Mouse (Mus musculus): ENCODE measurements around the gene Actn3. TPM values are rescaled to one million over a fixed set of nuclear protein-coding genes. Genes with fewer than 3 reads are reported as not detected.
"Not testable (repeated sequence)": the region's sequence is repeated elsewhere in the genome, so short reads cannot be mapped to it uniquely, and the experiment has no call there.

Gene Actn3
- total RNA-seq, 2 experiments from 2014 or later = 4.0 TPM; not detected in 1

GRCm38 (mm10) chr19:4874613-4875012, 3.1 kb downstream of the Actn3 start:
- not testable (repeated sequence) for ATAC-seq (replicated peaks; ENCODE audit: low FRiP score, low TSS enrichment, poor library complexity, severe bottlenecking)

GRCm38 (mm10) chr19:4865147-4865546, 12.6 kb downstream of the Actn3 start:
- ATAC-seq (replicated peaks; ENCODE audit: low FRiP score, low TSS enrichment, poor library complexity, severe bottlenecking) = no peak

DNA sequence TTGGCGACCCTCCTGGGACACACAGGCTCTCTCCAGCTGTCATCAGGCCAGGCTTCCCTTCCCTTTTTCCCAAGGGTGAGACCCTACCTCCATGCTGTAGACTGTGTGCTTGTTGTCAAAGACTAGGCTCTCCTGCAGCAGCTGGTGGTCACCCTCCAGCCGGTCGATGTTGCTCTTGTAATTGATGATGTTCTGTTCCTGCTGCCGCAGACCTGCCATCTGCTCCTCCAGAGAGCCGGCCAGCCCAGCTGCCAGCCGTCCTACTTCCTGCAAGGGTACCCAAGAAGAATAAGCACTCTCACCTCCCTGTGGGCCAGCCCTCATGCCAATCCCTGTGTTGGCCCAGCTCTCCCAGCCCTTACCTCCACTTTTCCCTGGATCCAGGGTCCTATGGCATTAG, 14.7 kb downstream of the Actn3 start:
- ATAC-seq (replicated peaks; ENCODE audit: low FRiP score, low TSS enrichment, poor library complexity, severe bottlenecking) = no peak

DNA sequence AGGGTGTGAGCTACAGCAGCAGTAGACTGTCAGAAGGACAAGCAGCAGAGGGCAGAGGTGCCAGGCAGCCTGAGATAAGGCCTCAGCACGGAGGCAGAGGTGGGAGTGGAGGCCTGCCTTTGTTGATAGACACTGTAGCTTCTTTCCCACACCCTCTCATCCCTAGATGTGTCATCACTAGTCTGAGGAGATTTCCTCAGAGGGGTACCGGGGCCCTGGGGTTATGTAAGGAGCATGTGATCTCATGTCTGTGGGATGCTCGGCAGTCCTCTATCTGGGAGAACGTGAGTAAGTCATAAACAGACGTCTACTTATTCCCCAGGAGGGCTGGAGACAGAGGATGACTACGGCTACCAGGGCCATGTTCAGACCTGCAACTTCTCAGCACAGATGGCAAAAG, 18.6 kb downstream of the Actn3 start:
- ATAC-seq (replicated peaks; ENCODE audit: low FRiP score, low TSS enrichment, poor library complexity, severe bottlenecking) = peak; percentile 92

DNA sequence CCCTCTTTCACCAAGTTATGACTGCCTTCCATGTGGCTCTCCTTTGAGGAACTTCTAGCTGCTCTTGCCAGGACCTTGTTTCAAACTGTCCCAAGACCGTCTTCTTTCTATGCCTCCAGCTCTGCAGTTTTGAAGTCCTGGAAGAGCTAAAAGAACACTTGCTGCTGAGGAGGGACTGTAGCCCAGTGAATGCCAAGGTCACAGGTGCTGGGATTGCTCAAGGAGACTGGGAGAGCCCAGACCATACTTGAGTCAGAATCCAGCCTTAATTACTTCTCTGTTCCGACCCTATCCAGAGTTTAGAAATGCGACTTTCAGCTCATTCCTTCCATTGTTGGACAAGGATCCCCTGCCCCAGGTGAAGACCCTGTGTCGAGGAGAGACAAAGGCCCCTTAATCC, 21.8 kb downstream of the Actn3 start:
- no peak for ATAC-seq (replicated peaks; ENCODE audit: low FRiP score, low TSS enrichment, poor library complexity, severe bottlenecking)

GRCm38 (mm10) chr19:4855470-4855820, 22.3 kb downstream of the Actn3 start:
- no peak for ATAC-seq (replicated peaks; ENCODE audit: low FRiP score, low TSS enrichment, poor library complexity, severe bottlenecking)

DNA sequence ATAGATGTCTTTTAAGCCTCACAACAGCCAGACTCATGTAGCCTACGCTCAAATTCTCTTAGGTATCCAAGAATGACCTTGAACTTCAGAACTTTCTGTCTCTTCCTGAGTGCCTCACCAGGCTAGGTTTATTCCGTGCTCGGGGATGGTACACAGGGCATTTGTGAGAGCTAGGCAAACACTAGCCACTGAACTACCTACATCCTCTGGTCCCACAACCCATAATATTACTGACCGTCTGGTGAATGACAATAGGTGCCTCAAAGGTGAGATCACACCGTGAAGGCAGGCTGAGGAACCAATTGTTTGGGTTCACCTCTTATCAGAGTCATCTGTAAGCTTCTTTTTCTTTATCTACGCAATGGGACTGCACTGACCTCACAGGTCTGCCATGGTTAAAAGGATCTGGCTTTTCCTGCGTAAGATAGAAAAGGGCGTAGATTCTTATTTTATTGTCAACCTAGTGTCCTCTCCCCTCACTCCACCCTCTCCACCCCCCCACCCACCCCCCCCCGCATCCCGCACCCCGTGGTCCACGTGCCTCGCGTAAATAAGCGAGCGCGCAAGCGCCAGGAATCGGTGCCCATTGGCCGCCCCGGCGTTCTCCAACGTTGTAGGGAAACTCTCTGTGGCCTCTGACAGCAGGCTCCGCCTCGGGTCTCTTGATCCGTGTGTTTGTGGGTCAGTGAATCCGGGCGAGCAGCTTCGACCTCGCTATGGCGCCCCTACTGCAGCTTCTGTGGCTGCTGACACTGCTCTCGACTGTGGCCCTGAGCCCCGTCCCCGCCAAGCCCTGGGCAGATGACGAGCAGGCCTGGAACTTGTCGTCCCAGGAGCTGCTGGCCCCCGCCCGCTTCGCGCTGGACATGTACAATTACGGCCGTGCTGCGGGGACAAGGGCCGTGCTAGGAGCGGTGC, 22.9 kb downstream of the Actn3 start, which contains the start of gene Ctsf:
Gene Ctsf (plus strand): TSS at position 579 of the 918 bp plus-strand sequence.
- ATAC-seq (replicated peaks; ENCODE audit: low FRiP score, low TSS enrichment, poor library complexity, severe bottlenecking) = peak; percentile 58; the same call in 1 of the 2 replicates

DNA sequence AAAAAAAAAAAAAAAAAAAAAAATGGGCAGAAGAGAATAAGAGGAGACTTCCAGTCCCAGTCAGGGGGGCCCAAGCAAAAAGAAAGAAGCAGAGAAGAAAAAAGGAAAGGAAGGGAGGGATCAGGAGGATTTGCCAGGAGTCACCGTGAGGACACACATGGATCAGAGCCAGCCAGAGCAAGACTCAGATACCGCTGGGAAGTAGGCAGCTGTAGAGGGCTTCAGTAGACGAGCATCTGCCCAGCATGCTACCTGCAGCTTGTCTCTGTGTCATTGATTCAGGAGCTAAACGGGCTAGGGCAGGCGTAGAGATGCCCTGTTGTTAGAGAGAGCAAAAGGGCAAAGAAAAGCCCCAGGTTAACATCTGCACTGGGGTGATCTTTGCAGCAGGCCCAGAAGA, 27.4 kb downstream of the Actn3 start:
- no peak for ATAC-seq (replicated peaks; ENCODE audit: low FRiP score, low TSS enrichment, poor library complexity, severe bottlenecking)

GRCm38 (mm10) chr19:4849800-4850199, 27.9 kb downstream of the Actn3 start:
- ATAC-seq (replicated peaks; ENCODE audit: low FRiP score, low TSS enrichment, poor library complexity, severe bottlenecking) = no peak

DNA sequence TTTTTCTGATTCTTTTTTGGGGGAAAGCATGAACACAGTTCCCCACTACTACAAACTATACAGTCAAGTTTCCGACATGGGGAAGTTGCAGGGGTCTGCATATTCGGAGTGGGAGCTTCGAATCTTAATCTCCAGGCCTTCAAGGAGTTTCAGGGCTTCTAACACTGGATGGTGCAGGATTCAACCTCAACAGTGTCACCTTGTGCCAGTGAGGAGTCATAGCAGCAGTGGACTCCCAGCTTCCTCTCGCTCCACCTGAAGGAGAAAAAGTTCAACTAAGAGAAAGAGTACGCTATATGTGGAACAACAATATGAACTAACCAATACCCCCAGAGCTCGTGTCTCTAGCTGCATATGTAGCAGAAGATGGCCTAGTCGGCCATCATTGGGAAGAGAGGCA, 30.2 kb downstream of the Actn3 start:
- ATAC-seq (replicated peaks; ENCODE audit: low FRiP score, low TSS enrichment, poor library complexity, severe bottlenecking) = peak; percentile 83

DNA sequence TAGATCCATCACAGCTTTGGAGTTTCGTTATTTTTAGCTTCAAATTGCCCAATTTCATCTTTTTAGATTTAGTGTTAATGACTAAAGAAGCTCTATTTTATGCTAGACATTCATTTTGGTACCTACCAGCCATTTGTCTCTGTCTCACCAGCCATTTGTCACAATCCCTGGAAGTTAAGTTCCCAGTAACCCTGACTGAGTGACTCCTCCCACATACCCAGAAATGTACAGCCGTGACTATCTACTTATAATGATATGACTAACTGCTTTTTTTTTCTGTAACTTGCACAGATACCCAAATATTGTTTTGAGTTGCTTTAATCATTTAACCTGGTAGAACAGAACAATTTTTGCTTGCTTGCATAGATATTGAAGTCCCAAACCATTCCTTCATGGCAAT, 31.9 kb downstream of the Actn3 start:
- no peak for ATAC-seq (replicated peaks; ENCODE audit: low FRiP score, low TSS enrichment, poor library complexity, severe bottlenecking)

DNA sequence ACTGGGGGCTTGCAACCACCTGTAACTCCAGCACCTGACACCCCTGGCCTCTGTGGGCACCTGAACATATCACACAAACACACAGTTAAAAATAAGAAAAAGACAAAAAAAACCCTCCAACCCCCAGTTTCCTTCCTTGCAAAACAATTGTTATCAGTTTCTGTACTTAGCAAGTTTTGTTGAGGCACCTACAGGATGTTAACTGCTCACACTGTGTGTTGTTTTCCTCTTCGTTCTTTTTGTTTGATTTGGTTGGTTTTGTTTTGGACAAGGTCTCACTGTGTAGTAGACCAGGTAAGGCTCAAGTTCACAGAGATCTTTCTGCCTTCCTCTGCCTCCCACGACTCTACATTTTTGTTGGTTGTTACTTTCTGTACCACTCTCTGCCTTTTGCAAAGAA, 35.1 kb downstream of the Actn3 start:
- no peak for ATAC-seq (replicated peaks; ENCODE audit: low FRiP score, low TSS enrichment, poor library complexity, severe bottlenecking)

DNA sequence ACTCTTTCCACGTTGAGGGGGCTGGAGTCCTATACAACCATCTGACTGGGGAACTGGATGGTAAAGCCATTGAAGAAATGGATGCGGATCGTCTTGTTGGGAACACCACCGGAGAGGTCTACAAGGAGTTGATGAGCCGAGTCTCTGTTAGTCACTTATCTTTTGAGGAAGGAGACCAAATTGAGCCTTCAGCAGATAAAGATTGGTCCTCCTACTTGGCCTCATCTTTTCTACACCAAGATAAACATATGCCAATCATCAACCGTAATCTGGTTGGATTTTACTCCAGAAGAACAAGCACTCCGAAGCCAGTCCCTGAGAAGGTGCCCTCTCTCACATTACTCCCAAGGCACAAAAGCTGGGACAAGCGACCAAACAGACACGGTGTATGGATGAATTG, 36.9 kb downstream of the Actn3 start:
- no peak for ATAC-seq (replicated peaks; ENCODE audit: low FRiP score, low TSS enrichment, poor library complexity, severe bottlenecking)

DNA sequence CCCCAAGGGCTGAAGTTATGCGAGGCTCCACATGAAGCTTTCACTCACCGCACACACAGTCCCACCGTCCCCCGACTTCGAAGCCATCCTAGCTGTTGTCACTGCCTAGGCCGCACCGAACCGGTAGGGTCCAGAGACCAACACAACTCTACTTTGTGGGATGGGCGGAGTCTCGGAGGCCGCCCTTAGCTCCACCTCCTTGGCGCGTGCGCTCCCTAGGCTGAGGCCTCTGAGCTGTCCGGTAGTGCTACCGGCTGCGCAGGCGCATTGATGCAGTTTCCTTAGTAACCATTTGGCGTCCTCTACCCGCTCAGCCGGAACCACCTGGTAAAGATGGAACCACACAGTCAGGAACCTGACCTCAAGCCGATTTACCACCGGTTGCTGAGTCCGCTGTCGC, 38.6 kb downstream of the Actn3 start, which contains the start of the genes Ccs and Ccdc87:
Gene Ccs (minus strand): TSS at position 184 of the 400 bp plus-strand sequence.
Gene Ccdc87 (plus strand): TSS at position 218 of the 400 bp plus-strand sequence.
- ATAC-seq (replicated peaks; ENCODE audit: low FRiP score, low TSS enrichment, poor library complexity, severe bottlenecking) = peak; percentile 97

DNA sequence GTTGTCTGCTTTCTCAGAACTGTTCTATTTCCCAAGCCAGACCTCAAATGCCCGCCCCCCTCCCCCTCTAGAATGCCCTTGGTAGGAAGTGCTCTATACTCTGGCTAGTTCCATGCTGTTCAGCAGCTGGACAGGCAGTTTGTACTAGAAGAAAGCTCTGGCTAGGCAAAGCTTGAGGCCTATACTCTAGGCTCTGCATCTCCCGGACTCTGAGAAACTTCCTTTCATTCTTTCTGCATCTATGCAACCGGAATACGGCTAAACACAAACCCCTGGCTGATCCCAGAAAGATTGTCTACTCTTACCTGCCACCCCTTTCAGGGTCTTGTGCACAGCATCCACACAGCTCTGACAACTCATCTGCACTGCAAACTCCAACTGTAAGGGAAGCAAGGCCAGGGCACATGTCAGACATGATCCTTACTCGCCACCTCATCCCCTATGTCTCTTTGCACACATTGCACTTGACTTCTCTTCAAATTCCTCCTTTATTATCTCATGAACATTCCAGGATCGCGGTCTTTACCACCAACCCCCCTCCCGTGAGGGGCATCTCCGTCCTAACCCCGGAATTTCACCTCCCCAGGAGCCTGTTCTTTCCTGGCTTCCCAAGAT, 39.1 kb downstream of the Actn3 start:
- ATAC-seq (replicated peaks; ENCODE audit: low FRiP score, low TSS enrichment, poor library complexity, severe bottlenecking) = no peak

- ATAC-seq (replicated peaks; ENCODE audit: low FRiP score, low TSS enrichment, poor library complexity, severe bottlenecking) = no peak
These were observed 40.7 kb downstream of the Actn3 start for GRCm38 (mm10) chr19:4837049-4837448.

DNA sequence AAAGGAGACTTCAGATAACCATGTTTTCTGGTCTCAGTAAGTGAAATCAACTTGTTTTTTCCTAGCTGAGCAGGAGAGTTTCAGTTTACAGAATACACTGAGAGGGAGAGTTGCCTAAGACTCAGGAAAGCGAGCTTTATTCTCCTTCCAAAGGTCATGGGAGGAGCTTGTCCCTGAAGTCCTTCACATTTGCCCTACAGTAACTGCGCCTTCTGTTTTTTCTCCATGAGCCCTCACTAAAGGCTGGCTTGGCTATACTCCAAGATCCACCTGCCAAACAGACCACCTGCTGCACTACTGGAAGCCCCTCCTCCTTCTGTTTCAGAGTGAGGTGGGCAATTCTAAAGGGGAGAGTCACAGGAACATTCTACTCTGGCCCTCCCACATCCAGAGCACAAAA, 41.6 kb downstream of the Actn3 start:
- ATAC-seq (replicated peaks; ENCODE audit: low FRiP score, low TSS enrichment, poor library complexity, severe bottlenecking) = no peak

DNA sequence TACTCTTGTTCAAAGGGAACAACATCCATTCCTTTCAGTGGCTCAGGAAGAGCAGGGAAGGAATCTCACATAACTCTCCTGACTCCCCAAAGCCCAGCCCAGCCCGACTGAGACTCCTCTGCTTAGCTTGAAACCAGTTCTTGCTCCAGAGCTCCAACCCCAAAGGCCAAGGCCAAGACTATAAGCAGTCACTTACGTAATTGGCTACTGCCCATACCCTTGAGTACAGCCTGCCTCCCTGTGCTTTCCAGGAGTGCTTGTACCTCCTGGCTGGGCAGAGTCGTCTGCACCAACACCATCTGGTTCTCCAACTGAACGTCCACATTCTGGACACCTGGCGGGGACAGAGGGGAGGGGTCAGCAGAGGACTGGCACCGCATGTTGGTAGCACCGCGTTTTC, 43.7 kb downstream of the Actn3 start:
- no peak for ATAC-seq (replicated peaks; ENCODE audit: low FRiP score, low TSS enrichment, poor library complexity, severe bottlenecking)

DNA sequence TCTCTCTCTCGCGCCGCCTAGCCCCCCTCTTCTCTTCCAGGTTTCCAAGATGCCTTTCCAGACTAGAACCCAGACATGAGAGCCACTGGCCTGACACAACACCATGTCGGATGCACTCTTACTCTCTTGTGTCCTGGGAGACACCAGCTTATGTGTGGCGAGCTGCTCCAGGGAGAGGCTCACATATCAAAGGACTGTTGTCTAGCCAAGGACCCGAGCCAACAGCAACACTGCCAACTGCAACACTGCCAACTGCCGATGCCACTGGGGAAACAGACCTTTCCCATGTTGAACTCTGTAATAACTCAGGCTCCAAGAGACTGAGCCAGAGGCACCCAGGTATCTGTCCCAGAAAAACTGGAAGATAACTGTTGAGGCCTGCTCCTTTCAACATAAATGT, 48.6 kb downstream of the Actn3 start:
- no peak for ATAC-seq (replicated peaks; ENCODE audit: low FRiP score, low TSS enrichment, poor library complexity, severe bottlenecking)

- no peak for ATAC-seq (replicated peaks; ENCODE audit: low FRiP score, low TSS enrichment, poor library complexity, severe bottlenecking)
These were observed 49.1 kb downstream of the Actn3 start for GRCm38 (mm10) chr19:4828444-4829114.
